Mouse (Mus musculus) lung, postnatal 4 days (tissue): Measurements from ENCODE around the gene Ywhah.

Source experiments
- DNase-seq, 2 experiments: peaks; one replicate each; pipeline ENCODE4 v3.0.0; 2021

The Ywhah gene

DNA sequence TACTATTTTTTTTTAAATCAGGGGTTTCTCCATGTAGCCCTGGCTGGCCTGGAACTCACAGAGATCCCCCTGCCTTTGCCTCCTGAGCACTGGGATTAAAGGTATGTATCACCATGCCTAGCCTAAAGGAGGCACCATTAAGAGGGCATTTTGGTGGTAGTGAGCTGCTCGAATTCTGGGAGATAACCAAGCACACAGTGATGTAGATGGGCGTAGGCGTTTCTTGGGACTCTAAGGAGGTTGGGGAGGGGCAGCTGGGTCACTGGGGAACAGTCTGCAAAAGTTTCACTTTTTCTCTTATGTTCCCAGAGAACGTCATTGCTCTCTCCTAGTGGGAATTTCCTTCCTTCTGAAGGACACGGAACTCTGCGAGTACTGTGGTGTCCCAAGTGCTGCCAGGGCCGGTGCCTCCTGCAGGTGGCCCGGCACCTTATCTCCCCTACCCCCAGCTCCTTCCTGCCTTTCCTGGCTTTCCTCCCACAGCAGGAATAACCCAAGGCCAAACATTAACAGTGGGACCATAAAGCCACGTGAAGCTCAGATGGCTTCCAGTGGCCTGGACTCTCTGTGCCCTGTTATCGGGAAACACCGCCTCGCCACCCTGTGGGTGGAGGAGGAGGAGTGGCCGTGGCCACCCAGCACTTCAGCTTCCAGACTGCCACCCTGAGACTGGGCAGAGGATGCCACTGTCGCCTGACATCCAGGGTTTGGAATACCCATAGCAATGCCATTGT is 34.4 kb downstream of the Ywhah start:
- DNase-seq: no peak

DNA sequence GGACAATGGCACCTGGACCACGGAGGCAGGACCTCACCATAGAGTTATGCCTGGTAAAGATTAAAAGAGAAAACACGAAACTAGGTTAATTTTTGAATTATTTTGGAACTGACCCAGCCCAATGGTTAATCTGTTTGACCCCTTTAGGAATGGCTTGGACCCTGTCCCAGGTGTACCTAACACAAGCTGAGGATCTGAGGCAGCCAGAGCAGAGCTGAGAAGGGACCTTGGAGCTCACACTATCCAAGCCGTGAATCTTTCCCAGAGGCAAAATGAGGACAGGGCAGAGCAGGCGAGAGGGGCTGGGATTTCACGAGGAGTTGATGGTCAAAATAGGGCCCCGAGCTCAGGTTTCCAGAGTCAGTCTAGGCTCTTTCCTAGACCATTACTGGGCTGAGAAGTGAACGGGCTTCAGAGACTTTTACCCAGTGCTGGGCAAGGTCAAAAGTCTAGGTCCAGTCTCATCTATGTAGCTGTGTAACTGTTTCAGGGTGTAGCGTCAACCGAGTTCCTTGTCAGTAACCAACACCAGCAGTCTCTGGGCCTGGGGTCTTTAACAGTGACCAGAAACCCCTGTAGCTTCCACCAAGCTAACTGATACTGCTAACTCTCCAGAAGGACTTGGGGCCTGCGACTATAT is 37.6 kb downstream of the Ywhah start:
- no peak for DNase-seq

DNA sequence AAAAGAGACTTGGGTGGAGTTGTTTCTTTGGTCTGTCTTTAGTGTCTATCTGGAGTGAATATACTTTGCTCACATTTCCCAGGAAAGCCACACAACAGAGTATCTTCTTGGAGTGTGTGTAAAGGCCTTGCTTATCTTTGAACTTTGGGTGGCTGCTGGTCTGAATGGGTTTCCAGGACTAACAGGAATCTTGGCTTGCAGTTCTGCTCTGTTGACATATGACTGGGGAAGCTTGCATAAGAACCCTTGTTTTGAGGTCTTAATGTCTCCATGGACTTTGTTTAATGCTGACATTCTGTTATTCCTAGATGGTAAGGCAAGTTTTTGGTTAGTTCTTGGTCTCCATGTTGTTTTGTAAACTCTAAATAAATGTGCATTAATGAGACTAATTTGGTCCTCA is 51.5 kb downstream of the Ywhah start:
- no peak for DNase-seq

DNA sequence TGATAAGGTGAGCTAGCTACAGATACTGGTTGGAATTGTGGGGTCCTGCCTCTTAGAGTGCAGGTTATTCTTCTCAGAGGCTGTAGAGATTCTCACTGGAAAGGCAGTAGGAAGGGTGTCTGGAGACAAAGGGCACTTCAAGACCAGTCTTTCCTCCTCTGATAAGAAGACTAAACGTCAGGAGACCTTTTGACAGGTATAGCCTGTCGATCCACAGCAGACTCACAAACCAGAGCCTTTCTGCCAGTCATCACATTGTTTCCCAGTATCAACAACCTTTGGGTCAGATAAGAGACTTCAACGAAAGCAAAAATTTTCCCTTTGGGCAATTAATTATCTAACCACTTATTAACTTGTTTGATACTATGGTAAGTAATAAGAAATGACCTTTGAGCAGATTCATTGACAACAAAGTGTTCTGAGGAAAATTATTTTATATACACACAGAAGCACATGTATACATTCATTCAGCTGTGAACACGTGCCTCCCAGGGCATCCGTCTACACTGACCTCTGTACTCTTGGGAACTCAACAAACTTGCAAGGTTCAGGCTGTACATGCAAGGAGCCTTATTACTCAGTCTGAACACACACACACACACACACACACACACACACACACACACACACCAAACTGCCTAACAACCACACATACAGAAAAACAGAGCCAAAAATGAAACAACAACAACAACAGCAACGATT is 58.0 kb downstream of the Ywhah start:
- DNase-seq: no peak
